Mouse (Mus musculus): ENCODE data around the gene H2afx. TPM values are rescaled to one million over a fixed set of nuclear protein-coding genes. Genes with fewer than 3 reads are reported as not detected.

H2afx gene
- total and polyA plus RNA-seq, 3 experiments, result 36.3 to 488 (median 56.6) TPM

- no peak overlapping the region for H3K4me3 ChIP-seq (replicated peaks in 1 of 3; ENCODE audit: low read depth in 2 of 3, low read length in 2 of 3, poor library complexity in 1 of 3)
- H3K4me1 ChIP-seq (ENCODE audit: control insufficient read depth in 1 of 2, insufficient read depth in 2 of 2), result peaks cover 6 to 33% of the 10 kb centered on the region in 2 experiments; a peak in 2 of 4 replicates
- dilution Hi-C loops (cut with MboI; ENCODE audit: extremely low pct_ligation_motif_present, extremely low pct_unique_long_range_greater_than_20kb, low sequenced_read_pairs) (no loop called here), in situ Hi-C loops (cut with MboI; ENCODE audit: low pct_ligation_motif_present, low pct_unique_long_range_greater_than_20kb, low sequenced_read_pairs) (loop anchor here (5.0 kb wide), 2 partner anchors 50 to 55 kb away; partner anchors contain the start of gene Slc37a4)
- H3K27ac ChIP-seq (ENCODE audit: insufficient read depth, low read depth), result no peak overlapping the region
- TF ChIP-seq ETS1 (conservative IDR thresholded peaks at IDR 0.05; ENCODE audit: low read depth, low read length), result no peak
- peaks cover 35 to 62% of the 10 kb centered on the region in 2 experiments for H3K36me3 ChIP-seq (replicated peaks in 1 of 2; ENCODE audit: control insufficient read depth in 1 of 2, insufficient read depth in 1 of 2, low read length in 1 of 2)
- peaks cover 14% of the 10 kb centered on the region for H3K79me2 ChIP-seq (replicated peaks; ENCODE audit: control insufficient read depth, extremely low read depth, insufficient read depth, poor library complexity, severe bottlenecking)
- no peaks in the 10 kb centered on the region for H3K27me3 ChIP-seq (replicated peaks)
- no peak overlapping the region for H3K9ac ChIP-seq (ENCODE audit: insufficient read depth, low read depth)
- H3K9me3 ChIP-seq (replicated peaks; ENCODE audit: low read length), result peaks cover 2% of the 10 kb centered on the region
- H3K4me2 ChIP-seq (ENCODE audit: insufficient read depth, low read depth, poor library complexity, severe bottlenecking), result no peak overlapping the region
- no peak for DNase-seq (ENCODE audit: extremely low read depth)
Measured at GRCm38 (mm10) chr9:44342173-44342572, 7.7 kb downstream of the H2afx start.

GRCm38 (mm10) chr9:44342605-44343004 lies 8.1 kb downstream of the H2afx start:
- H3K4me3 ChIP-seq (replicated peaks in 1 of 3; ENCODE audit: low read depth in 2 of 3, low read length in 2 of 3, poor library complexity in 1 of 3), result peak overlapping the region in 1 of 3 experiments; percentile 75
- H3K4me1 ChIP-seq (ENCODE audit: control insufficient read depth in 1 of 2, insufficient read depth in 2 of 2), result peaks cover 4 to 33% of the 10 kb centered on the region in 2 experiments; a peak in 2 of 4 replicates
- DNase-seq (ENCODE audit: extremely low read depth), result no peak
- H3K27ac ChIP-seq (ENCODE audit: insufficient read depth, low read depth), result no peak overlapping the region
- H3K9me3 ChIP-seq (replicated peaks; ENCODE audit: low read length), result peaks cover 2% of the 10 kb centered on the region
- no peaks in the 10 kb centered on the region for H3K27me3 ChIP-seq (replicated peaks)
- H3K4me2 ChIP-seq (ENCODE audit: insufficient read depth, low read depth, poor library complexity, severe bottlenecking), result peak overlapping the region; percentile 88; the same call in 1 of the 2 replicates
- in situ Hi-C loops (cut with MboI; ENCODE audit: low pct_ligation_motif_present, low pct_unique_long_range_greater_than_20kb, low sequenced_read_pairs), result loop anchor here (5.0 kb wide), 2 partner anchors 50 to 55 kb away; partner anchors contain the start of gene Slc37a4
- H3K79me2 ChIP-seq (replicated peaks; ENCODE audit: control insufficient read depth, extremely low read depth, insufficient read depth, poor library complexity, severe bottlenecking), result peaks cover 10% of the 10 kb centered on the region
- TF ChIP-seq UBTF (IDR thresholded peaks at IDR 0.05; ENCODE audit: low read depth, low read length), result no peak
- no peak for TF ChIP-seq PAX5 (IDR thresholded peaks at IDR 0.05; ENCODE audit: low read length)
- no peak for TF ChIP-seq BHLHE40 (IDR thresholded peaks at IDR 0.05; ENCODE audit: low read depth, low read length)
- TF ChIP-seq JUND (conservative IDR thresholded peaks at IDR 0.05; ENCODE audit: low read depth, low read length), result no peak
- no peak for TF ChIP-seq ZNF384 (IDR thresholded peaks at IDR 0.05; ENCODE audit: low read depth, low read length)
- TF ChIP-seq ZC3H11A (IDR thresholded peaks at IDR 0.05; ENCODE audit: low read depth, low read length), result no peak
- TF ChIP-seq POLR2A (IDR thresholded peaks at IDR 0.05; ENCODE audit: low read depth, low read length), result no peak
- TF ChIP-seq ZMIZ1 (IDR thresholded peaks at IDR 0.05; ENCODE audit: low read depth, low read length), result no peak
- TF ChIP-seq CHD1 (IDR thresholded peaks at IDR 0.05; ENCODE audit: low read depth, low read length), result no peak
- no peak for TF ChIP-seq ELF1 (IDR thresholded peaks at IDR 0.05; ENCODE audit: low read depth, low read length)
- TF ChIP-seq SIN3A (IDR thresholded peaks at IDR 0.05; ENCODE audit: low read length), result no peak
- TF ChIP-seq MYC (IDR thresholded peaks at IDR 0.05; ENCODE audit: low read depth, low read length), result no peak
- TF ChIP-seq KAT2A (IDR thresholded peaks at IDR 0.05; ENCODE audit: insufficient replicate concordance, low read length), result no peak
- H3K9ac ChIP-seq (ENCODE audit: insufficient read depth, low read depth), result peak overlapping the region; percentile 64; the same call in 1 of the 2 replicates
- peaks cover 35 to 62% of the 10 kb centered on the region in 2 experiments for H3K36me3 ChIP-seq (replicated peaks in 1 of 2; ENCODE audit: control insufficient read depth in 1 of 2, insufficient read depth in 1 of 2, low read length in 1 of 2)
- dilution Hi-C loops (cut with MboI; ENCODE audit: extremely low pct_ligation_motif_present, extremely low pct_unique_long_range_greater_than_20kb, low sequenced_read_pairs), result no loop called here

All from CH12.LX (cell line).